Mouse (Mus musculus): Measurements from ENCODE around the gene BC016579. TPM values are rescaled to one million over a fixed set of nuclear protein-coding genes. Genes with fewer than 3 reads are reported as not detected.

The BC016579 gene
- polyA plus RNA-seq, 2 experiments from 2014 or later, result 0.28 TPM; not detected in 1

Other genes starting within 250 kb of the BC016579 start
- 100 to 1,000 TPM; 163 to 168 TPM for gene Cd200, start 245.0 kb downstream of the BC016579 start, polyA plus RNA-seq (2017; shearing (Covaris generic))
- under 1 TPM in 1 of 2 experiments, not detected in 1; 0.19 TPM for gene Gm609, start 161.1 kb downstream of the BC016579 start, polyA plus RNA-seq (2017; shearing (Covaris generic))
- not detected for gene Gm17783, start 122.0 kb downstream of the BC016579 start, polyA plus RNA-seq (2017; shearing (Covaris generic))
- gene Slc9c1, start 118.8 kb downstream of the BC016579 start, polyA plus RNA-seq (2017; shearing (Covaris generic)), result not detected
- under 1 TPM in 1 of 2 experiments, not detected in 1; 0.62 TPM for gene Gcsam, start 43.7 kb downstream of the BC016579 start, polyA plus RNA-seq (2017; shearing (Covaris generic))
- gene Tmprss7, start 39.6 kb upstream of the BC016579 start, polyA plus RNA-seq (2017; shearing (Covaris generic)), result not detected
- gene Tagln3, start 70.5 kb upstream of the BC016579 start, polyA plus RNA-seq (2017; shearing (Covaris generic)), result not detected
- 10 to 100 TPM; 19.1 to 29.5 TPM for gene Abhd10, start 88.9 kb upstream of the BC016579 start, polyA plus RNA-seq (2017; shearing (Covaris generic))